Mouse (Mus musculus): Measurements from ENCODE around the gene Fem1a.
"Not testable (repeated sequence)": the region's sequence is repeated elsewhere in the genome, so short reads cannot be mapped to it uniquely, and the experiment has no call there.

DNA sequence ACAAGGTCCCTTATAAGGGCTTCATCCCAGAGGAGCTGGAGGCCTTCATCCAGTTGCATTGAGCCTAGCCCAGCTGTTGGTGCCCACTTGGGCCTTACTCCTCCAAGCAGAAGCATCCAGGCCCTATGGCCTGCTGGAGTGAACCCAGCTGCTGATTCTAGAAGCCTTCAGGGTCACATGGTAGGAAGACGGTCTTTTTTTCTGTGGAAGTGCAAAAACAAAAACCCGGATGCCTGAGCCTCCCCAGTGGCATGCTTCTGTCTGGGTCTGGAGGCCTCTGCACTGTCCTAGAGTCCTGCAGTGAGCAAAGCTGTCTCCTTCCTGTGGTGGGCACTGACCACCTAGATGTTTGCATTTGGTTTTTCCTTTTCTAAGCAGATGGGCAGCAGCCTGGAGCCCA is 2.2 kb downstream of the Fem1a start:
- not testable (repeated sequence) for TF ChIP-seq CTCF (IDR thresholded peaks at IDR 0.05; ENCODE audit: control insufficient read depth, insufficient read depth, low read length); POLR2A (IDR thresholded peaks at IDR 0.05; ENCODE audit: borderline replicate concordance, control insufficient read depth, low read depth, low read length)
